Mouse (Mus musculus) kidney, postnatal 4 days (tissue): ENCODE results near the gene Lrrc27.

Source experiments
- DNase-seq, 2 experiments: peaks; one replicate each; pipeline ENCODE4 v3.0.0; 2021; ENCODE audit warnings: mixed read lengths in 2 of 2

The Lrrc27 gene

GRCm38 (mm10) chr7:139276150-139276549, 63.4 kb downstream of the Lrrc27 start:
- no peak for DNase-seq

DNA sequence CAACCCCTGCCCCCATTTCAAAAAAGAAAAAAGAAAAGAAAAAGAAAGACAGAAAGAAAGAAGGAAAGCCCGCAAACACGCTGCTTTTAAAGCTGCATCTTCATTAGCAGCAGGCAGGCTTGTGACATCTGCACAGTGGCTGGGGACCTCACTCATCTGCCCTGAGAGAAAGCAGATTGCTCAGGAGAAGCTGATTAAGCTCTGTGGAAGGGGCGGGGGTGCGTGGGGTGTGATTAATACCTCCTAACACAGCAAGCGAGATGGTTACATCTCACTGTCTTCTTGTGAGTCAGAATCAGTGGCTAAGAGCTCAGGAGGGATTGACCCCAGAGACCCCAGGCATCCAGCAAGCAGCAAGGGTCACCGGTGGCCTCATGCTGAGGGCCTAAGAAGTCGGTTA, 64.7 kb downstream of the Lrrc27 start:
- no peak for DNase-seq

GRCm38 (mm10) chr7:139279571-139279970, 66.8 kb downstream of the Lrrc27 start:
- DNase-seq, result no peak

GRCm38 (mm10) chr7:139280044-139280443, 67.3 kb downstream of the Lrrc27 start:
- DNase-seq, result no peak

DNA sequence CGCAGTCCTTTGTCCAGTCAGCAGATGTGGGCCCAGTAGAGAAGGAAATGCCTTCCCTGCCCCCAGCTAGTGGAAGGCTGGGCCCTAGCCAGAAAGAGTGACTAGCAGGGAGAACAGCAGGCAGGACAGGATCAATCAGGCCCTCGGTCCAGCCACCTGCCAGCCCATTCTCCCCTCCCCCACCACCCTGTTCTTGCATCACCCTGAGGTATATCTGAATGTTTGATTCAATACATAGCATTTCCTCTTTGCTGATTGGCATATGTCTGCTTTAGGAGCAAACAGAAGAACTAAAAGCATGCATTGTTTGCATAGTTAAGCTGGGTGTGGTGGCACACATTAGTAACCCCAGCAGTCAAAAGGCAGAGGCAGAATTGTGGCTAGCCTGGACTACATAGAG, 68.4 kb downstream of the Lrrc27 start:
- DNase-seq, result no peak

DNA sequence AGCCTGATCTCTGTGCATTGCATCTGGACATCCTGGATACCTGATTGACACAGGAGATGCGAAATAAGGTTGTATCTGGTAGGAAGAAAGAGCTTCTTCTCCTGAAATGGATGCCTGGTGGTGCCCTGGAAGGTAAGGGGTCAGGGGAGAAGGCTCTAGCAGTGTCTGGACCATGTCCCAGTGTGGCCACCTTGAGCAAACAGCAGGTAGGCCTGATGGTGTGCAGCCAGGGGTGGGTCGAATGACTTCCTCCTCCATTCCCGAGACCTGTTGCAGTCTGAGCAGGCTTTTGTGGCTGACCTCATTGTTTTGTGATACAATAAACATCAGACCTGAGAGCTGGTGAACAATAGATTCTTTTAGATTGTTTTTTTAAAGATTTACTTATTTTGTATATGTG, 69.2 kb downstream of the Lrrc27 start:
- DNase-seq, result no peak

GRCm38 (mm10) chr7:139285295-139285943, 72.6 kb downstream of the Lrrc27 start:
- no peak for DNase-seq

GRCm38 (mm10) chr7:139288540-139288939, 75.8 kb downstream of the Lrrc27 start:
- DNase-seq, result no peak
